Mouse (Mus musculus) cortical plate, adult 2 months (tissue): ENCODE measurements around the gene Myef2. TPM values are rescaled to one million over a fixed set of nuclear protein-coding genes. Genes with fewer than 3 reads are reported as not detected.

Source experiments
- H3K27ac ChIP-seq: fragments of 200-500 bp; 2 replicates; pipeline ENCODE4 v1.5.1; 2012; ENCODE audit warnings: low read length, control low read depth, inconsistent platforms; ENCODE audit not compliant: insufficient read depth
- H3K4me1 ChIP-seq: fragments of 200-500 bp; 2 replicates; pipeline ENCODE4 v1.6.1; 2011; ENCODE audit warnings: low read length; ENCODE audit not compliant: control insufficient read depth, insufficient read depth
- H3K4me3 ChIP-seq: fragments of 200-500 bp; 2 replicates; pipeline ENCODE4 v1.5.1; 2011; ENCODE audit warnings: mild to moderate bottlenecking, low read length, control low read depth; ENCODE audit not compliant: insufficient read depth
- CTCF ChIP-seq: fragments of 200-500 bp; IDR thresholded peaks from 2 replicates; pipeline ENCODE4 v1.5.1; 2011; ENCODE audit warnings: mild to moderate bottlenecking, control low read depth, low read length; ENCODE audit not compliant: insufficient read depth; ENCODE audit errors: extremely low read depth
- POLR2A ChIP-seq: fragments of 200-500 bp; IDR thresholded peaks from 2 replicates; pipeline ENCODE4 v1.6.1; 2011; ENCODE audit warnings: mild to moderate bottlenecking, low read length, control low read depth; ENCODE audit not compliant: insufficient read depth; ENCODE audit errors: extremely low read depth
- polyA plus RNA-seq: library from polyadenylated mRNA; depleted of rRNA; stranded (reverse); fragments of >200 nt; gene quantifications from 2 replicates; pipeline ENCODE4 v1.2.3, GENCODE M21; 2012; rRNA removed

Myef2 gene
- polyA plus RNA-seq, 1 experiment: 69.7 TPM

DNA sequence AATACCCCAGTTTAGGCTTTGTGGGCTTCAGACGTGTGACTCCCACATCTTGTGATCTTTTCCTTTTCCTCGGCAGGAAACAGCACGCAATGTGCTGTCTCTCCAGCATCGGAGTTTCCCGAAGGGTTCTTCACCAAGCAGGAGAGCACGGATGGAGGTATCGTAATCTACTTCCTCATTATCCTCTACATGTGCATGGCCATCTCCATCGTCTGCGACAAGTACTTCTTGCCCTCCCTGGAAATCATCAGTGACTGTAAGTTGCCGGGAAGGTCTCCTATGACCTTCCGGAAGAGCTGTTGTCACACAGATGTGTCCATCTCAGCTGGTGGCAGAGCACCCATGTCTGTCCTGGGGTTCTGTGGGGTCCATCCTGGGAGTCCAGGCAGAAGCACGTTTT is 54.8 kb downstream of the Myef2 start:
- Histone ChIP-seq H3K4me1 (no peaks in the 10 kb centered on the region), H3K4me3 (no peak overlapping the region), H3K27ac (no peak overlapping the region)
- TF ChIP-seq POLR2A: no peak
- TF ChIP-seq CTCF: no peak

DNA sequence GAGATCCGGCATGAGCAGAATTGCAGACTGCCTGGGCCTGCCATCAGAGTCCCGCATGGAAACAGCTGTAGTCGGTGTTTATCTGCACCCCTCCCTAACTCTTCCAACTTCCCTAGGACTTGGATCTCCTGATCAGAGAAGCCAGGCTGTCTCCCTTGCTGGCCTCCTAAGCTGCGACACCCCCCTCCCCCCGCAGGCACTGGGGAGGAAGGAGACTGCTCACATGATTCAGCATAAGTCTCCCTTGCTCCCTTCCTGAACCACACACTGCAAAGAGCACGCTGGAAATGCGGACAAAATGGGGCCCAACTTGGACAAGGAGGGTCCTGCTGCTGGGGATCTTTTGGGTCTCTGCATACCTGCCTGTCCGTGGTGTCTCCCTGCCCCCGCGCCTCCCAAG is 55.6 kb downstream of the Myef2 start, which contains the start of gene Slc24a5:
TSS of gene Slc24a5 (plus strand) at position 231 of the 400 bp plus-strand sequence.
- Histone ChIP-seq H3K4me1 (no peaks in the 10 kb centered on the region), H3K27ac (no peak within 1 kb of the TSS), H3K4me3 (no peak within 1 kb of the TSS)
- TF ChIP-seq POLR2A (no peak), CTCF (no peak)

DNA sequence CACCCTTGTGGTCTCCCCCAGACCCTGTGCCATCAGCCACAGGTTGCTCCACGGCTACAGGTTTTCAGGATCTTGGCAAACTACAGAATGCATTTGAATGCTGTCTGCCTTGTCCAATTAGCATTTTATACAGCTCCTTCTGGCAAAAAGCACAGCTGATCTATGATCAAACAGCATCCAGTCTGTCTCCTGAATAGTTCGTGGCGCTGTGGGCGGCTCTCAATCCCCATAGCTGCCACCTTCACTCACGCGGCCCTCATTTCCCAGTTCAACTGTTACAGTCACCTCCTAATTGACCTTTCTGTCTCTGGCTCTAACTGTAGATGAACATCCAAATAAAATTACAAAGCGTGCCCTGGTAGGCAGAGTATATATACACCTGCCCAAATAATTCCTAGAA is 56.1 kb downstream of the Myef2 start:
- no peak overlapping the region for H3K27ac ChIP-seq
- no peak overlapping the region for H3K4me3 ChIP-seq
- H3K4me1 ChIP-seq: no peaks in the 10 kb centered on the region
- TF ChIP-seq CTCF (no peak), POLR2A (no peak)

DNA sequence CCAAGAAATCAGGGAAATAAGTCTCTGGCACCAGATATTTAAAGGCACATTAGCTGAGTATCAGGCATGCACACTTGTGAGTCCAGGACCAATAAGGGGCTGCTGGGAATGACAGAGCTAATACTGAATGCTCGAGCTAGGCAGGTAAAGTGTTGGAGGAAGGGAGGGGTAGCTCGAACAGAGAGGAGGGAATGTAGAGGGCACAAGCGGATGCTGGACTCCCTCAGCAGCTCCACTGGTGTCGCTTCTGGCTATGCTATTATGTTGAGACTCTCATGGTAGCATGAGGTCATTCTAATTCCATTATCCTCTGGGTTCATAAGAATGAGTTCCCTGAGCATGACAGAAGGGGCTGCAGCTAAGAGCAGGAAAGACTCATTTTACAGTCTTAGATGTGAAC is 60.5 kb downstream of the Myef2 start:
- TF ChIP-seq CTCF (no peak), POLR2A (no peak)
- Histone ChIP-seq H3K4me3 (no peak overlapping the region), H3K27ac (no peak overlapping the region), H3K4me1 (no peaks in the 10 kb centered on the region)

DNA sequence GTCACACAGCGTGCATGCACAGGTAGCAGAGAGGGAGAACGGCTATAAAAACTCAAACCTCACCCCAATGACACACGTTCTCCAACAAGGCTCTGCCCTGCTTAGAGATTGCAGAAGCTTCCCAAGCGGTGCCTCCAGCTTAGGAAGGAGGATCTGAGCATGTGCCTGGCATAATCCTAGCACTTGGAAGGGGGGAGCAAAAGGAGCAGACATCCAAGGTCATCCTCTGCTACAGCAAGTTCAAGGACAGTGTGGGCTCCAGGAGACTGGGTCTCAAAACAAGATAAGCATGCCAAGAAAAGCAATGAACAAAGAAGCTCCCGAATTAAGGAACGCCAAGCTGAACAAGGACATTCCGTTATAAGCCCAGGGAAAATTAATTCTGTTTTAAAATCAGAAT is 62.0 kb downstream of the Myef2 start:
- no peaks in the 10 kb centered on the region for H3K4me1 ChIP-seq
- H3K27ac ChIP-seq: no peak overlapping the region
- TF ChIP-seq POLR2A (no peak), CTCF (no peak)
- H3K4me3 ChIP-seq: no peak overlapping the region

DNA sequence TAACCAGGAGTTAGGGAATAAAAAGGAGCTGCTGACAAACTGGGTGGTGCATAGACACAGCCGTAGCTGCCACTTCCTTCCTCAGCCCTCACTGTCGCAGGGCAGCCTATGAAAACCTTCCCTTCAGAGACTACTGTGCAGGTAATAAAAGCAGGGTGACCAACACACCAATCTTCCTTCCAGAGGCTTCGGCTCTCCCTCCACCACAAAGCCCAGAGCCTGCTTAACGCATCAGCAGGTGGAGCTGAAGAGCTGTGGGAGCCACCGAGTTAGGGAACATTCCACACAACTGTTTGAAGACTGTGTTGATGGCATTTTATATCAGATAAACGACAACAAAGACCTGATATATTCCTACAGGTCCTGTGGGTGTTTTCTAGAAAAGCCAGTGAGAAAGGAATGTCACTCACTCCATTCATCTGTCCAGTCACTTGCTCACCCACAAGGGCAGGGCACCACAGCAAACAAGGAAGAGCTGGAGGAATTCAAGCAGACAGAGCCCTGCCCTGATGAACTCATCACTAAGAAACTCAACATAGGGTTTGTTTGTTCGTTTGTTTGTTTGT is 66.1 kb downstream of the Myef2 start:
- H3K27ac ChIP-seq: no peak overlapping the region
- no peaks in the 10 kb centered on the region for H3K4me1 ChIP-seq
- TF ChIP-seq CTCF: peak; percentile 75
- no peak for TF ChIP-seq POLR2A
- no peak overlapping the region for H3K4me3 ChIP-seq

DNA sequence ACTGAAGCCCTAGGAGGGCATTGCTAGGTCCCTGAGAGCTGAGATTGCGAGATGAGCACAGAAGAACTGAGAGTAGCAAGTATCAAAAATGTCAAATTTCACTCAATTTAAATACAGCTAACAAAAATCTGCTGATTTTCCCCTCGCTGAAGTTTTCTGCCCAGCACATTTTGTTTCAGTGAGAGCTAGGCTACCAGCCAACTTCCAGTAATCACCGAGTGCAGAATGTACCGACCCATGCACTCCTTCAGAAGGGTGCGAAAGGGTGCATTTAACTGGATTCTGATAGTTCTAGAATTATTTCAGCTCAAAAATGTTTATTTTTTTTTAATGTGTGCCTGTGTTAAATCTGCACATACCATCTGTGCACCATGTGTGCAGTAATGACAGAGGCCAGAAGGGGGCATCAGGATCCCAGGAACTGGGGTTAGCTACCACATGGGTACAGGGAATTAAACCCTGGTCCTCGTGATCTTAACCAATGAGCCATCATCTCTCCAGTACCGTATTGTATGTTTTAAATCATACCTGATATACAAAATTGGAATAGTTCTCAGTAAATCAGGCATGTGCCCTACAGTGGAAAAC is 68.1 kb downstream of the Myef2 start:
- TF ChIP-seq CTCF: no peak
- TF ChIP-seq POLR2A: no peak
- Histone ChIP-seq H3K4me3 (no peak overlapping the region), H3K4me1 (no peaks in the 10 kb centered on the region), H3K27ac (no peak overlapping the region)

Other genes starting within 250 kb of the Myef2 start
- gene Slc24a5, start 55.5 kb downstream of the Myef2 start, polyA plus RNA-seq: 0.30 and 0.40 TPM in 2 replicates
- 7.2 and 7.5 TPM in 2 replicates for gene Ctxn2, start 13.0 kb upstream of the Myef2 start, polyA plus RNA-seq
- gene Slc12a1, start 28.8 kb upstream of the Myef2 start, polyA plus RNA-seq: 0.02 and 0.04 TPM in 2 replicates
- 32.4 and 34.6 TPM in 2 replicates for gene Dut, start 123.5 kb upstream of the Myef2 start, polyA plus RNA-seq